Mouse (Mus musculus): ENCODE measurements at regions not wholly inside any gene's neighbourhood (a gene's known extent, or its start where the extent isn't known, plus 50 kb on each side); places are given as distances from the start of the nearest gene placed in this dataset.

DNA sequence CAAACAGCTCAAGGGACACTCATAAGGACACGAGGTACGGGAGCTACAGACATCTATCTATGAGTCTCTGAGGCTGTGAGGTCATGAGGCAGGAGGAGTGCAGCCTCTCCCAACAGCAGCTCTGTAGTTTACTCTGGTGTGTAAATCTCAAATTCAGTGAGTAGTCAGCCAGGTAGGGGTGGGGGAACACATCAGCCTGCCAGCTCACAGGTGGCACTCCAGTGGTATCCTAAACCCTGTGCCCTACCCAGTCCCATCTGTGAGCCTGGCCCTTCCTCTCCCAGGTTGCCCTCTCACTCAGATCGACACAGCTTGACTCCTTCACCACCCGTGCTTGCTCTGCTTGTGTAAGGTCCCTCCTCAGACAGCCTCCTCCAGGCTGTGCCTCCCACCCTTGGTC, 202.2 kb downstream of the Sipa1l2 start:
- in situ Hi-C loops (cut with MboI, MseI), result no loop called here

- in situ Hi-C loops (cut with MboI, MseI), result no loop called here
These were observed 204.6 kb downstream of the Sipa1l2 start for GRCm38 (mm10) chr8:125365004-125365403.

DNA sequence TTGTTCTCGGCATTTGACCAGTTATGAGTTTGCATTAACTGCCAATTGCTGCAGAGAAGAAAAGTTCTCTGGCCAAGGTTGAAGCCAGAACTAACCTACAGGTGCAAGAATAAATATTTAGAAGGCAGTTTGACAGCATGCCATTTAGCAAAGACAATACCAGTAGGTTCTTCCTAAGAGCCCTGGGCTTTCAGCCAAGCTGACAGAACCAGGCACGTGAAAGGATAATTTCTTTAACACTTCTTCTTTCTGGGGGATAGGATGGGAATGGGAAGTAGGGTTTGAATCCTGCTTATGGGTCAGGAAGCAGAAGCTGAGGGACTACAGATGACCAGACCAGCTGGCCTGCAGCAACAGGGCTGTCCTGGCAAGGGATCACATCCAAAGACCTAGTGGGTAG, 210.2 kb downstream of the Sipa1l2 start:
- in situ Hi-C loops (cut with MboI, MseI), result no loop called here

GRCm38 (mm10) chr8:125357759-125358158, 211.8 kb downstream of the Sipa1l2 start:
- in situ Hi-C loops (cut with MboI, MseI), result no loop called here

DNA sequence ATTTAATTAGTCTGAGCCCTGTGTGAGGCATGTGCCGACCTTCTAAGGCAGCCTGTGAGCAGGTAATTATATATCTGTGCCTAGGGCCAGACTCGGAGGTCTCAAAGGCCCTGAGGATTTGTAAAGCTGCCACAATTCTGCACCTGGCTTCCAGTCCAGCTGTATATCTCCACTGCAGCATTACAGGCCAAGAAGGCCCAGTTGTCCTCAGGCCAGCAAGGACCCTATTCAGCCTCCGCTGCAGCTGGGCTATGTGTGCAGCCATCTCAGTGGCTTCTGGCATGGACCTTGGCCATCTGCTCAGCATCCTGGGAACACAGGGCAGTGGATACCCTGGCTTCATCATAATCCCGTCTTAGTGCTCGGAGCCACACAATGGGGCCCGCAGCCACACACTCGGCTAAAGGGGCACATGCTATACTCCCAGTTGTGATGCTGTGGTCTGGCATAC, 214.5 kb downstream of the Sipa1l2 start:
- in situ Hi-C loops (cut with MboI, MseI), result no loop called here

GRCm38 (mm10) chr8:125352276-125352675, 217.3 kb downstream of the Sipa1l2 start:
- in situ Hi-C loops (cut with MboI, MseI), result no loop called here

GRCm38 (mm10) chr8:125351486-125352032, 218.0 kb downstream of the Sipa1l2 start:
- in situ Hi-C loops (cut with MboI, MseI), result no loop called here

- in situ Hi-C loops (cut with MboI, MseI), result loop anchor here (10.0 kb wide), 1 partner anchor 215 kb away; the partner anchor contains the start of gene Sipa1l2
These were observed 220.2 kb downstream of the Sipa1l2 start for GRCm38 (mm10) chr8:125349290-125350025.

GRCm38 (mm10) chr8:125346182-125346581, 223.4 kb downstream of the Sipa1l2 start:
- in situ Hi-C loops (cut with MboI, MseI), result loop anchor here (10.0 kb wide), 1 partner anchor 219 kb away; the partner anchor contains the start of gene Sipa1l2

DNA sequence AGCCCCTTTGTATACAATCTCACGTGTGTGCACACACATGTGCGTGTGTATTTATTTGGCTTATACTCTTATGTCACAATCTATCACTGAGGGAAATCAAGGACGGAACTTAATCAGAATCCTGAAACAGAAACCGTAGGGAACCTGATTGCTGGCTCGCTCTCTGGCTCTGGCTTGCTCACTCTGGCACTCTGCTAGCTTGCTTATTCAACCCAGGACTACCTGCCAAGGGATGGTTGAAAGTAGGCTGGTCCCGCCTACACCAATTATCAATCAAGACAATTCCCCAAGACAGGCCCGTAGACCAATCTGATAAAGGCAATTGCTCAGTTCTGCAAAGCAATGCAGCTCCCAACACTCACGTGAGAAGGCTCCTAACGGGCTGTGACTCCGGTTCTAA, 224.0 kb downstream of the Sipa1l2 start:
- in situ Hi-C loops (cut with MboI, MseI), result loop anchor here (10.0 kb wide), 1 partner anchor 219 kb away; the partner anchor contains the start of gene Sipa1l2

DNA sequence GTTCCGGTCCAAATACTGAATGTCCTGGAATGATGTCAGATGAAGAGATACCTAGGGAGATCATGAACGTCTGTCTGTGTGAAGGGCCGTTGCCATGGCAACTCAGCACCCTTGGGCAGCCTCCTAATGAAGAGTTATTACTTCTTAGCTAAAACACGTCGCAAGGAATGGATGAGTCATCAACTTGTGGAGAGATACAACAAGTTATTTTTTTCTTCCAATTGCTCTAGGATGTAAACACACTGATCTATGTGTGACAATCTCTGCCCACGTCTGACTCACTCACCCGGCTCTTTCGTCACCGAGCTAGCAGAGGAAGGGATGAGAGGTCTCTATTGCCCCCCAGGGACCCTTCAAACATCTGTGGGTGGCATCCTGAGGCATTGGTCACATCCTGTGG, 225.7 kb downstream of the Sipa1l2 start:
- in situ Hi-C loops (cut with MboI, MseI), result loop anchor here (10.0 kb wide), 1 partner anchor 221 kb away; the partner anchor contains the start of gene Sipa1l2

GRCm38 (mm10) chr8:125342521-125342920, 227.1 kb downstream of the Sipa1l2 start:
- in situ Hi-C loops (cut with MboI, MseI), result loop anchor here (10.0 kb wide), 1 partner anchor 222 kb away; the partner anchor contains the start of gene Sipa1l2

GRCm38 (mm10) chr8:125341606-125342005, 228.0 kb downstream of the Sipa1l2 start:
- in situ Hi-C loops (cut with MboI, MseI), result loop anchor here (10.0 kb wide), 1 partner anchor 223 kb away; the partner anchor contains the start of gene Sipa1l2

DNA sequence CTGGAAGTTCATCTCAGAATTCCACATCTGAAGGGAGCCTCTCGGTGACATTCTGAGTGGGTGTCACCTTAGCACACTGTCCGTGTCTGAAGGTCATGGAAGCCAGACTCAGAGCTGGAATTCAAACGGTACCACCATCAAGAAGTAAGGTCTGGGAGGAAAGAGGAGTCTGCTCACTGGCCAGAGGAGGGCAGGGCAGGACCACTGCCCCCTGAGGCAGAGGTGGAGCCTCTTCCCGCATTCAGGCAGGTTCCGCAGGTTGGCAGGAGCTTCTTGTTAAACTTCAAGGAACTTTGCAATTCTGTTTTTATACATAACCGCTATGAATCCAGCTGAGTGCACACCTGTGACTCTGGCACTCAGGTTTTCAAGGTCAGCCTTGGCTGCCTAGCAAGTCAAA, 231.4 kb downstream of the Sipa1l2 start:
- in situ Hi-C loops (cut with MboI, MseI), result no loop called here

- in situ Hi-C loops (cut with MboI, MseI), result no loop called here
These were observed 232.0 kb downstream of the Sipa1l2 start for GRCm38 (mm10) chr8:125337444-125338077.

DNA sequence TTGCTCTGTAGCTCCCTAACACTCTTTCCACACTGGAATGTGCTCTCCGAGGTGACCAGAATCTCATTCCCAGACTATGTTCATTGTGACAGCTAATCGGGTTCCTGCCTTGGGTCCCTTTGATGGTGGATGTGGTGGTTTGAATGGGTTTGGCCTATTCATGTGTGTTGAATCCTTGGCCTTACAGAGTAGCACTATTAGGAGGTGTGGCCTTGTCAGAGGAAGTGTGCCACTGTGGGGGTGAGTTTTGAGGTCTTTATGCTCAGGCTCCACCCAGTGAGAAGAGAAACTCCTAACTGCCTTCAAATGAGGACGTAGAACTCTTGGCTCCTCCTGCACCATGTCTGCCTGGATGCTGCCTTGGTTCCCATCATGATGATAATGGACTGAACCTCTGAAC, 232.8 kb downstream of the Sipa1l2 start:
- in situ Hi-C loops (cut with MboI, MseI), result no loop called here

DNA sequence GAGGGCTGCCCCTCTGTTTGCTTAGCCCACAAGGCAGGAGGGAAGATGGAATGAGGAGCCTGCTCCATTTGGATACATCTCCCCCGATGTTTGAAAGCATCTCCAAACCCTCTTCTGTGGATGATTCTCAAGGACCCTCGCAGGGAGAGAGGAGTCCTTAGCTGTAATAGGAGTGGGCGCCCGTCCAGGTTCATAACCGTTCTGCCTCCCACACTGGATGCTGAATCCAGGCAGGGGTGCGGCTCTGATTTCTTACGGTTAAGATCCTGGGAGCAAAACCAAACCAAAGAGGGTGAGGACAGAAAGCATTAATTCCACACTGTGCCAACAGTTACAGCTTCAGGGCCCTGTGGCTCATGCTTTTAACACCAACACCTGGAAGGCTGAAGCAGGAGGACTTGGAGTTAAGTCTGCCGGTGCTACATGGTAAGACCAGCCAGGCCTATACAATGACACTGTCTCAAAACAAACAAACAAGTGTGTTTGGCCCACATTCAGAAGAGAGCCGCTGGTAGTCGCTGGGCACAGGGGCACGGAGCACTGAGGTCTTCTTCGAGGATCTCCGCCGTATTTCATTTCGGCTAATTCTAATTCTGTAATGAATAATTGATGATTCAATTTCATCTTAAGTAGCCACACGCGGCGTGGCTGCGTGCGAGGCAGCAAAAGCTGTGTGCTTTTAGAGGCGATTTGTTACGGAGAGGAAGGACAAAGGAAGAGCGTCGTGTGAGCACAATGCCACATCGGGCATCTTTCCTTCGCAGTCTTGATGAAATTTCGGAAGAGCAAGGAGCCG, 233.8 kb downstream of the Sipa1l2 start:
- in situ Hi-C loops (cut with MboI, MseI), result no loop called here

DNA sequence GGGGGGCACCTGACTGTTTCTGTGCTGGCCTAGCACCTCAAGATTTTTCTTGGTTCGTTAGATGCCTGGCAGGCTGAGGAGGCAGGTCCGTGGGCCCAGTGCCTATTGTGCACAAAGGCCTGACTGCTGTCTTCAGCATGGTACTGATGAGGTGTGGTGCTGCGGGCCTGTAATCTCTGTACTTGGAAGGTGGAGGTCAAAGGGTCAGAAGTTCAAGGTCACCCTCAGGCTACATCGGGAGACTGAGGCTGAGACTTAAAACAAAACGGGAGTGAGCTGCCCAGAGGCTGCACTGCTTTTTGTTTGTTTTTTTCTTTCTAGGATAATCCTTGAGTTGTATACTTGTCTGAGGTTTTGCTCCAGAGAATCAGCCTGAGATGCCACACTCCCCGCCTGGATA, 234.4 kb downstream of the Sipa1l2 start:
- in situ Hi-C loops (cut with MboI, MseI), result no loop called here

- in situ Hi-C loops (cut with MboI, MseI), result no loop called here
These were observed 239.0 kb downstream of the Sipa1l2 start for GRCm38 (mm10) chr8:125330638-125331037.

DNA sequence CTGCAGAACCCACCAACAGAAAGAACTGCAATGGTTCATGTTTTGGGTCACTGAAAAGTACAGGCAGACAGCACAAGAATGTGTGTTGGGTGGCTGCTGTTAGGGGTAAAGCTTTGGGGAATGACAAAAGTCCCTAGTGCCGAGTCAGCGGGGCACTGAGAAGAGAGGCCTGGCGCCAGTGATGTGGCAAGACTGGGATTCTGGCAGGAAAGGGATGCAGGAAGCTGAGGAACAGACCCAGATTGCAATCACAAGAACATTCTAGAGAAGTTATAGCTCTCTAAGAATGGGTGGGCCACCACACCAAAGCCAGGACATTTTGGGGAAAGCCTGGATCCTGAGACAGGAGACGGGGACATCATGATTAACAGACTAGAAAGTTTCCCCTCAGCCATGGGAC, 241.0 kb downstream of the Sipa1l2 start:
- in situ Hi-C loops (cut with MboI, MseI), result no loop called here

DNA sequence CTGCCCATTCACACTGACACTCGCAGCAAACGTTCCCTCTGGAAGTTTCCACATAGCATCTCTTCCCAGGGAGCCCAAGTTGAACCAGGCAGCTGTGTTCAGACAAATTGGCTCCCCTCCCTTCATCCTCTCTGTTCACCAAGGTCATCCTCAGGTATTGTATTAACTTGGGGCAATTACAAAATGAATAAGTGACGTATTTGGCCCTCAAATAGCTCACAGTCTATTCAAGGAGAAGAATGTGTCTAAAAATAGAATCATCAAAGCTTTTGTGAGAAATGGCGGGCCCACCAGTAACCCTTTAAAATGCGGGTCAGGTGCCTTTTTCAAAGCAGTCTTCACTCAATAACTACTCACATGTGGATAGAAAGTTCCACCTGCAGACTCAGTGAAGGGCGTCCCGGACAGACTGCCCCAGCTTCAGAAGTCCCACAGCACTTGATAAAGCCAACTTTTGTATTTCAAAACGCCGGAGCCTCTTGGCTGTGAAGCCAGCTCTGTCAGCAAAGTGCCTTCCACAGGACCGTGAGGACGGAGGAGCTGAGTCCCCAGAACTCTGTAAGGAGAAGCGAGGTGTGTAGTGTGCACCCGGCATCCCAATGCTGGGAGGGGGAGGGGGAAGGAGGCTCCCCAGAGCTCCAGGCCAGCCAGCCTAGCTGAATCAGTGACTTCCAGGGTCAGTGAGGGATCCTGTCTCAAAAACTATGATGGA, 241.9 kb downstream of the Sipa1l2 start:
- in situ Hi-C loops (cut with MboI, MseI), result no loop called here

Data from T-helper 2 cell (primary cell).